Mouse (Mus musculus): ENCODE results near the gene Akap2.

DNA sequence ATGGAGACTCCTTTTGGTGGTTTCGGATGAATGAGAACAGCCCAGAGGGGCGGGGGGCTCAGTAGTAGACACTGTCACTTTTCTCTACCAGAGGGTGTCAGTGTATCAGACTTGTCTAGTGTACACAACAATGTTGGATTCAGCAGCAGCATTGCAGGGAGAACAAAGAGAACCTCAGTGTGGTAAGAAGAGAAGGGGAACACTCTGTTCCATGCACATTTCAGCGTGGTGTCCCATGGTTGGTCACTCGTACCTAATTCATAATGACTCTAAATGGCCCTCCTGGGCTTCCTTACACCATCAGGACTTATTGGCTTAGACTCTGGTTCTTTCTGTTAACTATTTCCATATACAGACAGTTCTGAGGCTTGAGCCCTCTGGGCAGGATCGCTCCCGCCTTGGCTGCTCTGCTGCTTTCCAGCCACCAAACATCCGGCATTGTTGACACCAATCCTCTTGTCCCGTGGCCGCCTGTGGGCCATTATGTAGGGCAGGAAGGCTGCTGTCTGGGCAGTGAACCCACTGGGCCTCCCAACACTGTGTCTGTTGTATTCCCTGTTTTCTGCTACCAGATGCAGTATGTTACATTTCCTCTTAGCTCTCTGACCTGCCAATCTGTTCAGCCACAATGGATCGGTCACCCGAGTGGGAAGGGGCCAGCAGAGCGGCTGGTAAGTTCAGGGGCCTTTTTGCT lies 19.4 kb upstream of the Akap2 start:
- TF ChIP-seq POLR2A (IDR thresholded peaks at IDR 0.05; ENCODE audit: extremely low read depth, insufficient read depth, low read length), result no peak
- TF ChIP-seq CTCF (IDR thresholded peaks at IDR 0.05; ENCODE audit: extremely low read depth, insufficient read depth, low read length), result no peak

Measured in cortical plate, adult 2 months (tissue).